Mouse (Mus musculus) CH12F3 (cell line): ENCODE measurements at regions not wholly inside any gene's neighbourhood (a gene's known extent, or its start where the extent isn't known, plus 50 kb on each side); places are given as distances from the start of the nearest gene placed in this dataset.
"Not testable (repeated sequence)": the region's sequence is repeated elsewhere in the genome, so short reads cannot be mapped to it uniquely, and the experiment has no call there.

ENCODE experiments used
- in situ Hi-C: fragments of 300-500 bp; cut with MboI; formaldehyde crosslinking; loops from 2 replicates; pipeline ENCODE4 v1.14.3; 2020; ENCODE audit warnings: low sequenced_read_pairs

- in situ Hi-C loops = not testable (repeated sequence)
These were observed 307.4 kb upstream of the Dab2 start for GRCm38 (mm10) chr15:5992146-5992545.

- in situ Hi-C loops = no loop called here
These were observed 298.8 kb upstream of the Dab2 start for GRCm38 (mm10) chr15:6000816-6001215.

DNA sequence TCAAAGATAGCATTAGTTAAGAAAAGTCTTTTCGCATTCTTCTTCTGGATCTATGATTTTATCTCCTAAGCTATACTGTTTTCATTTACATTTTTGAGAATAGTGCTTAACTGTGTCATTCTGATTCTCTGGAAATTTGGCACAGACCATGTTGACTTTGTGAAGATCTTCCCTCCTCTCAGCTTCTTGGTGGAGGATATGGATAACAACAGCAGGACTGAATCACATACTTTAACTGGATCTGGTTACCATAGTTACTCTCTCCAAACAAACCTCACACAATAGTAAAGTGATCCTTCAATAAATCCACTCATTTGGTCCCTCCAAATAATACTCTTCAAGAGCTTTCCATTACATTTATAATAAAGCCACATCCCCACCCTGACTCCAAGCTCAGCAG is 298.2 kb upstream of the Dab2 start:
- in situ Hi-C loops = no loop called here

DNA sequence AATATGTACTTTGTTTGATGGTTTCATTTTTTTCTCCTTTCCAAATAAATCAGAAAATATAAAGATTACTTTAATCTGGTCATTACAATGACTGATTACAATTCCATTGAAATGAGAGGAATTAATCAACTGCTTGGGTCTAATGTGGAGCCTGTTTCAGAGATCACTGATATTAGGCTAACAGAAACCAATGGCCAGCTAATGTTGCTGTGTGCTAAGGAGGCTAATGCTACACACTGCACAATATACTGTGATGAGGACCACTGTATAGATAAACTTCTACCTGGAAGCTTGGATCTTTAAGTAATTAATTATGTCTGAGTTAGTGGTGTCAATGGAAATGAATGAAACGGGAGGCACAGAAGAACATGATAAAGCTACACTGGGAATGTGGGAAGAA is 284.6 kb upstream of the Dab2 start:
- in situ Hi-C loops = no loop called here

DNA sequence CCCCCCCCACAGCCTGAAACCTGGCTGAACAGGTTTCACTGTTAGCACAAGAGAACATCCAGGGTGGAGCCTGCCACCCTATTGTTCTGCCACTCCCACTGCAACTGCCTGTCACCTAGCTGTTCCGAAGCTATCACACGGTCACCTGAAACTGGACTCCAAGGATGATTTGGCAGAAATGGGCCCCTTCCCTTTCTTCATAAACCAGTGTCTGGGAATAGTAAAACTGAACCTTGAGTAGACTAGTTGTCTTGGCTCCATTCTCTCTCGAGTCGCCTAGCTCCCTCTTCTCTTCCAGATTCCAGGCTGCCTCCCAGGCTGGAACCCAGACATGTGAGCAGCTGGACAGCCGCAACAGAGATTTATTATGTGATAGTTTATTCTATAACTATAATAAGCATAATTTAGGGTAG is 282.9 kb upstream of the Dab2 start:
- in situ Hi-C loops = no loop called here

DNA sequence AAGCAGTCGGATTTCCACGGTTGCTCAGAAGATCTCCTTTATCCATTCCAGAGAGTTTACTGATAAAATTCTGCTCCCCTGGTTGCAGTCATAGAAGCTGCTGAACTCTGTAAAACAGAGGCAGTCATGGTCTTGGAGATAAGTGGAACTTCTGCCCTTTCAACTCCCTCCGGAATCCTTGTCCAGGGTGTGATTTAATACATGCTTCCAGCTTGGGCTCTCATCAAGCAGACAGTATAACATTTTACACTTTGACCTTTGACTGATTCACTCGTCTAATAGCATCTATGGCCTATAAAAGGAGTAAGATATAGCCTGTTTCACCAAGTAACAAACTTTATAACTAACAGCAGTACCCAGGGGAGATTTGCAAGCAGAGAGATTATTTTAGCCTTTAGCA is 274.0 kb upstream of the Dab2 start:
- in situ Hi-C loops = no loop called here

DNA sequence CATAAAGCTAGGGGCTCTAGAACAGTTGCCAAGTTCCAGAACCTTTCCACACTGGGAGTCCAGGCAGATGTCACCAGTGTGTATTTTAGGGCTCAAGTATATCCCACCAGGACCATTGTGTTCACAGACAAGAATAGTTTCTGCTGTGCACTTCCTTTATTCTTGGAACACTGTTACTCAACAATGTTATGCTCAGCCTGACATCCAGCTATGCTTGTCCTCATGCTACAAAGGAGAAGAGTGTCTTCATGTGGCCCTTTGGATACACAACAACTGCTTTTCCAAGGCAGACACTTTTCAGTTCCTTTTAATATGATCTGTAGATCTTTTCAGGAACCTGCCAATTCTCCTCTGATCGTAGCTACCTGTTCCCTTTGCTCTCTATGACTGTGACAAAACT is 270.4 kb upstream of the Dab2 start:
- in situ Hi-C loops = no loop called here

GRCm38 (mm10) chr15:6030396-6030795 is 269.2 kb upstream of the Dab2 start:
- in situ Hi-C loops = no loop called here

- in situ Hi-C loops = no loop called here
These were observed 265.4 kb upstream of the Dab2 start for GRCm38 (mm10) chr15:6034156-6034555.

- in situ Hi-C loops = no loop called here
These were observed 254.9 kb upstream of the Dab2 start for GRCm38 (mm10) chr15:6044511-6045256.

- in situ Hi-C loops = no loop called here
These were observed 243.9 kb upstream of the Dab2 start for GRCm38 (mm10) chr15:6055703-6056102.

- in situ Hi-C loops = no loop called here
These were observed 242.5 kb upstream of the Dab2 start for GRCm38 (mm10) chr15:6056887-6057626.

DNA sequence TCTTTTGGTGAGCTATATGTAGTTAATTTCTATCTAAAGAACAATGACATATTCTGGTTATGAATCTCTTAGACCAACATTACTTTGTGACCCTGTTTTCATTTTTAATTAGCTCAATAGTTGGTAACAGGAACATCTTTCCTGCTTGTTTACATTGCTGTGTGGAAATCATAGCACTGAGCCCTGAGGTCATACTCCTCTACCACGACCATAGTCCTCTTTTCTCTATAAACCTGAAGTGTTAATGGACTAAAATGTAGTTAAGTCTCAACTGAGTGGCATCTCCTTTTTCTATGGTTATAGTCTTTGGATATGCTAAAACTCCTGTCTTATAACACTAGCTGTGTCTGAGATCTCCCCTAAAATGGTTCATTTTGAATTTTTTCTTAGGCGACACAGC is 240.2 kb upstream of the Dab2 start:
- in situ Hi-C loops = no loop called here

DNA sequence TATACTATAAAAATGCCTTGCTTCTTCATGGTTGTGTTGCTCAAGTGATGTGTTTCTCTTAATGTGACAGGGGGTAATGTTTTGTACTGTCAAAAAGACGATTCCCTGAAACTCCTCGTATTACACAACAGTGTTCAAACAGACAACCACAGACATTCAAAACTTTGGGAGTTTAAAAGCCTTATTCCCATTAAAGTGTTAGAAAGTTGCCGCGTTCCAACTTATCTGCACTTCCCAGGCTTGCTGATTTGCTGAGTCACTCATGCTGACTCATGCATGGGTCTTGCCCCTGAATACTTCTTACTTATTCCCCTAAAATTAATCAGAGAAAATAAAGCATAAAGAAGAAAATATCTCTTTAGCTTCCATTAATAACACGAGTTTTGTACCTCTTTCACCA is 239.8 kb upstream of the Dab2 start:
- in situ Hi-C loops = no loop called here

GRCm38 (mm10) chr15:6060649-6061048 is 238.9 kb upstream of the Dab2 start:
- in situ Hi-C loops = no loop called here

- in situ Hi-C loops = no loop called here
These were observed 234.5 kb upstream of the Dab2 start for GRCm38 (mm10) chr15:6065100-6065499.

- in situ Hi-C loops = no loop called here
These were observed 232.2 kb upstream of the Dab2 start for GRCm38 (mm10) chr15:6067380-6067779.

GRCm38 (mm10) chr15:6068371-6068770 is 231.2 kb upstream of the Dab2 start:
- in situ Hi-C loops = no loop called here

- in situ Hi-C loops = no loop called here
These were observed 227.7 kb upstream of the Dab2 start for GRCm38 (mm10) chr15:6071873-6072272.

GRCm38 (mm10) chr15:6072920-6073319 is 226.7 kb upstream of the Dab2 start:
- in situ Hi-C loops = no loop called here

DNA sequence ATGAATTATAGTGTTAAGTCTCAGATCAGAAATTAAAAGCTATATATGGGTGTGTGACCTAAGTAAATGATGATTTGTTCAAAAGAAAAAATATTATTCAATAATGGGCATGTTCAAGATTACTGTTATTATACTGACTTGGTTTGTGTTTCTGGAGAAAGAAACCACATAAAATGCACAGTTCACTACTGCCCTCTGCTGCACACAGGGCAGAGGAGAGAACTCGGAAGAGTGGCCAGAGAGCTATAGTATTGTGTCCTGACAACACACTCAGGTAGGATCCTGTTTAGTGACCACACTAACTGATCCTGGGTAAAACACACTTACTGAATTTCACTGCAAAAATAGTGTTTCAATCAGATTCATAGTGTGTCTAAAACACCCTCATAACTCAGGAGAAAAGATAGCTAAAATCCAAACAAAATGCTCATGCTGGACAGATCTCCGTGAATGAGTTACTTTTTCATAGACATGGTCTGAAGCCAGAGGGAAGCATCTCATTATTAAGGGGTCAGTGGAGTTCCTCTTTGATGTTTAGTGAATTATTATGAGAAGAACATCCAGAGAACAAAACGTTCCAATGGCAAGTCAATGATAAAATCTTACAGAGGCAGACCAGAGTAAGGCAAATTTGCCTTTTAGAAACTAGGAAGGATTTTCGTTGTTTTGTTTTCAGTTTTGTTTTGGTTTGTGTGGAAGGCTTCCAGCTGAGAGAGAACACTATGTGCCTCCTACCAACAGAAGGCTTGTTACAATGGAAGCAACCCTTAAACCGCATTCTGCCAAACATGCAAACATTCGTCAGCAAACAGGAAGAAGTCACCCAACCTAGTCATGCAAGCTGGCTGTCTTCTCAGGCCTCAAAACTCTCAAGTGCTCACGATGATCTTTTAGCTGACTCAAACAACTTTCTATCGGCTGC is 218.6 kb upstream of the Dab2 start:
- in situ Hi-C loops = loop anchor here (10.0 kb wide), 1 partner anchor 846 kb away; no protein-coding TSS in a partner anchor
